Mouse (Mus musculus) embryo, embryonic 11.5 days (tissue): Measurements from ENCODE around the gene Gm49673.
"Not testable (repeated sequence)": the region's sequence is repeated elsewhere in the genome, so short reads cannot be mapped to it uniquely, and the experiment has no call there.

Source experiments
- DNase-seq: peaks from one replicate; pipeline ENCODE4 v3.0.0-alpha.2; 2012; ENCODE audit warnings: low read depth, low spot score

The Gm49673 gene

DNA sequence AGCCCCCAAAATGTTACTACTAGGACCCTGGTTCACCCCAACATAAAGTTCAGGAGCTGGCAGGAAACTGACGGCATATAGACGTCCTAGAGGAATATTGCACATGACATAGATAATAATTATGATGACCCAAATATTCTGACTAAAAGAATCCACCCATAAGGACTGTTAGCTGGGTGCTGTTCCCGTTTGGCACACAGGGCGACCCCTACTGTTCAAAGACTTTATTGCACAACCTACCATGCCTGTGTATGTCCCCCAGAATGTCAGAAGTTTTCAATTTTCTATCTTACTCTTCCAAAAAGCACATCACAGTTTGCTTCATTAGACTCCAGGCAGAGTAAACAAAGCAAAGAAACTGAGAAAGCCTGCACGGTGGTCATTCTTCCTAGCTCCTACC, 101.4 kb downstream of the Gm49673 start:
- DNase-seq, result not testable (repeated sequence)

DNA sequence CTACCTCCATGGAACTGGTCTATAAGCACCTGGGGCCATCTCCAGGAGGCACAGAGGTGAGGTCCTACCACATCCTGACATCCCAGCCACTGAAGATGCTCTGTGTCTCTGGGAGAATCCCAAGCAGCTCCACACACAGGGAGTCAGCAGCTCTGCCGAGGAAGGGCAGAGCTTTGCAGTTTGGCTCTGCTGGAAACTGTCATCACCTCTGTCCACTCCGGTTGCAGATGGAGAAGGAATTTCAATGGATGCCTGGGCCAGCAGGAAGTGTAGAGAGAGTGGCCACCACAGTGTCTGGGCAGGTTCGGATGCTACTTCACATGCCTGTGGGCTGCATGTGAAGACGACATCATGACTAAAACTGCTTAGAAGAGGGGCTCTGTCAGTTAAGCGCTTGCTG, 106.4 kb downstream of the Gm49673 start:
- DNase-seq, result not testable (repeated sequence)

DNA sequence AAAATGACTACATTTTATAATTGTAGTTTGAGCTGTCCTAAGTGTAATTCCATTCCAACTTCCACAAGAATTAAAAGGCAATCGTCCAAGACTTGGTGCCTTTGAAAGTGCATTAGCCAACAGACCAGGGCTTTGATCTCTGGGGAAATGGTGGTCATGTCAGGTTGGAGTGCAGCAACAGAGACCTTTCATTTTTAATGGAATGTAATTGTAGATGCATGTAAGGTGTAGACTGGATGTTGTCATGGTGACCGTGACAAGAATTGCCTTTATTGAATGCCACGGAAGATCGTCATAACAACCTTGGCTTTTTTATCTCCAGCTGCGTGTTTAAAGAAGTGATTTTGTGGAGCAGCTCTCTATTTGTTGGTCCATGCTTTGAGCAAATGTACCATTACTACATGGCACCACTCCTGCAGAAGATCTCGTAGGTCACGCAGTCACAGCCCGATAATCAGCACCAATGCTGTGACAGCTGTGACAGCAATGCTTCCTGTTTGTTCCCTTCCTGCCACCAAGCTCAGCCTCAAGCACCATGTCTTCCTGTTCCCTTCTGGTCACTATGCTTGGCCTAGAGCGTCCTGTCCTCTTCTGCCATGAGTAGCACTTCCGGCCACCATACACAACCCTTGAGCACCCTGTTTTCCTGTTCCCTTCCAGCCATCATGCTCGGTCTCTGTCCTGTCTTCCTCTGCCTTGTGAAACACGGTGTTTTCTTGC, 107.5 kb downstream of the Gm49673 start:
- not testable (repeated sequence) for DNase-seq

DNA sequence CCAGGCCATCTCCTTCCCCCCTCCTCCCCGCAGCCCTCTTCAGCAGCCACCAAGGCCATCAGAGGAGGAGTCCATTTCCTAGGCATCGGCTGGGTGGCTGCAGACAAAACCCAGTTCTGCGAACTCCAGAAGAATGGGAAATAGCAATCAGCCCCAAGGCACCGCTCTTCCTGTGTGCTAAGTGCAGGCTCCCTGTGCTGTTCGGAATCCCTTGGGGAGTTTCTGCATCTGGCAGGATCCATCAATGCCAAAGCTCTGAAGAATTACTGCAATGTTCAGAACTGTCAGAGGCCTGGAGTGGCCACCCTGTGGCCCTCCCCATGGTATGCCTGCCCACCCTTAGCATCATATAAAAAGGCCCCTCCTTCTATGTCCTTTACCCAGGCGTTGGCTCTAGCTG, 110.6 kb downstream of the Gm49673 start:
- not testable (repeated sequence) for DNase-seq
